Mouse (Mus musculus): ENCODE measurements at regions not wholly inside any gene's neighbourhood (a gene's known extent, or its start where the extent isn't known, plus 50 kb on each side); places are given as distances from the start of the nearest gene placed in this dataset.
A peak's percentile ranks its signal among the peaks of the same experiment; 100 is the strongest.

GRCm38 (mm10) chr10:126792371-126792835 lies 108.8 kb downstream of the Atp23 start:
- TF ChIP-seq GATA1 (IDR thresholded peaks at IDR 0.05; ENCODE audit: borderline replicate concordance, low read length): no peak
- TF ChIP-seq FLI1 (IDR thresholded peaks at IDR 0.05; ENCODE audit: low read length): no peak
- Histone ChIP-seq H3K4me3 (replicated peaks) (no peak overlapping the region), H3K4me1 (no peaks in the 10 kb centered on the region), H3K36me3 (replicated peaks; ENCODE audit: low read length) (no peaks in the 10 kb centered on the region), H3K27me3 (replicated peaks) (no peaks in the 10 kb centered on the region), H3K9me3 (peaks cover 15% of the 10 kb centered on the region)

GRCm38 (mm10) chr10:126788277-126788676 lies 112.9 kb downstream of the Atp23 start:
- Histone ChIP-seq H3K4me3 (replicated peaks) (no peak overlapping the region), H3K27me3 (replicated peaks) (no peaks in the 10 kb centered on the region), H3K36me3 (replicated peaks; ENCODE audit: low read length) (no peaks in the 10 kb centered on the region), H3K9me3 (peaks cover 7% of the 10 kb centered on the region; the same call in 1 of the 2 replicates), H3K4me1 (no peaks in the 10 kb centered on the region)
- no peak for TF ChIP-seq FLI1 (IDR thresholded peaks at IDR 0.05; ENCODE audit: low read length)
- no peak for TF ChIP-seq GATA1 (IDR thresholded peaks at IDR 0.05; ENCODE audit: borderline replicate concordance, low read length)

DNA sequence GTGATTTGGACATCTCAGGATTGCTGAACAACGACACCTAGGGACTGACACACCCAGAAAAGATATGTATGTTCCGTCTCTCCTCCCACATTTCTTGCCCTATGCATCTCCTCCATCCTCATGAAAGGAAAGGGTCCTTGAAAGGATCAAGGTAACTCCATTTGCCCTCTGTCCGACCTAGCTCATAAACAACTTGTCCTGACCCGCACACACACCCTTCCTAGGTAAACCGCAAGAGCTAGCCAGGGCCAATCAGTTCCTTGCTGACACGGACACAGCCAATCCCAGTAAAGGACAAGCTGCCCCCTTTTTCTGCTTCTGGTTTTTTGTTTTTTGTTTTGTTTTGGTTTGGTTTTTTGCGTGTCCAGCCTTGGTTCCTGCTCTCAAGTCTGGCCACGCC lies 118.0 kb downstream of the Atp23 start:
- 0 out of 2 replicates have a peak, but pooled peaks cover 3% of the 10 kb centered on the region for H3K9me3 ChIP-seq
- H3K36me3 ChIP-seq (replicated peaks; ENCODE audit: low read length): no peaks in the 10 kb centered on the region
- H3K27me3 ChIP-seq (replicated peaks): no peaks in the 10 kb centered on the region
- no peak for TF ChIP-seq GATA1 (IDR thresholded peaks at IDR 0.05; ENCODE audit: borderline replicate concordance, low read length)
- TF ChIP-seq FLI1 (IDR thresholded peaks at IDR 0.05; ENCODE audit: low read length): no peak
- no peak overlapping the region for H3K4me3 ChIP-seq (replicated peaks)
- H3K4me1 ChIP-seq: no peaks in the 10 kb centered on the region

- H3K4me1 ChIP-seq: no peaks in the 10 kb centered on the region
- H3K9me3 ChIP-seq: 0 out of 2 replicates have a peak, but pooled peaks cover 3% of the 10 kb centered on the region
- no peaks in the 10 kb centered on the region for H3K27me3 ChIP-seq (replicated peaks)
- no peaks in the 10 kb centered on the region for H3K36me3 ChIP-seq (replicated peaks; ENCODE audit: low read length)
- TF ChIP-seq GATA1 (IDR thresholded peaks at IDR 0.05; ENCODE audit: borderline replicate concordance, low read length) (no peak), FLI1 (IDR thresholded peaks at IDR 0.05; ENCODE audit: low read length) (no peak)
- H3K4me3 ChIP-seq (replicated peaks): no peak overlapping the region
These were observed 124.6 kb downstream of the Atp23 start for GRCm38 (mm10) chr10:126776603-126777002.

DNA sequence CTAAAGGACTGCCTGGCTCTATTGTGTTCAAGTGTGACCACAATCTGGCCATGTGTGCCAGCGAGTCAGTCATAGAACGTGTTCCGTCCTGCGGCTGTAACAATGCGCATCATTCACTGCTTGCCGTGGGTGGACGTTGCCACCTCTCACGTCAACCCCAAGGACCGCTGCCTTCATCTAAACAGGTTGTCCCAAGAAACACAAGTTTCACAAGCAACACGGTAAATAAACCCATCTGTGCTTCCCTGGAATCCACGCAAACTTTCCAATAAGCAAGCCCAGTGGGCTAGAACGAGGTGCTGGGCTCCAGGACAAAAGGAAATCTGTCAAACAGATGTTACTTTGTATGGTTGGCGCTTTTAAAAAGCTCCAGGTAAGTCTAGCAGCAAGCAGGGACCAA lies 125.2 kb downstream of the Atp23 start:
- H3K4me1 ChIP-seq: no peaks in the 10 kb centered on the region
- H3K9me3 ChIP-seq: 0 out of 2 replicates have a peak, but pooled peaks cover 3% of the 10 kb centered on the region
- TF ChIP-seq FLI1 (IDR thresholded peaks at IDR 0.05; ENCODE audit: low read length) (no peak), GATA1 (IDR thresholded peaks at IDR 0.05; ENCODE audit: borderline replicate concordance, low read length) (no peak)
- no peaks in the 10 kb centered on the region for H3K36me3 ChIP-seq (replicated peaks; ENCODE audit: low read length)
- no peak overlapping the region for H3K4me3 ChIP-seq (replicated peaks)
- no peaks in the 10 kb centered on the region for H3K27me3 ChIP-seq (replicated peaks)

DNA sequence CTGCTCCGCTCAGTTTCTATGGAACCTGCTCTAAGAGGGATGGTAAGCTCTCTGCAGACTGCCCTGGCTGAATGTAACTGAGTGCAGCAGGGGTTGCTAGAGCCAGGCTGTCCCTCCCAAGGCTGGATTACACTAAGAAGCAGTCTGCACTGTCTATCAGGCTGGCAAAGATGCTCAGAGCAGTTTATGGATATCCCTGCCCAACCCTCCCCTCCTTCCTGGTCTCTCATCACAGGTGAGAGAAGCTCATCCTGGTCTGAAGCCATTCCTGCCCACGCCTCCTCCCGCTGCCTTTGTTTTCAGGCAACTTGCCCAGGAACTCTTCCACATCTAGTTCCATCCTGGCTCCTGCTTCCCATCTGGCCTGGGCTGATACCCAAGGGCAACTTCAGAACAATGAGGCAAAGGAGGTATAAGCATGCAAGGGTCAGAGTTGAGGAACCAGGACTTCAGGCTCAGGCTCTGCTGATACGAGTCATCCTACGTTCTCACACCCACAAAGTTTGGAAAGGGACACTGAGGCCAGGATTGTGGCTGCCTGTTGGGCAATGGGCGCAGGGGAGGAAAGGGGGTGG lies 130.6 kb downstream of the Atp23 start:
- Histone ChIP-seq H3K36me3 (replicated peaks; ENCODE audit: low read length) (no peaks in the 10 kb centered on the region), H3K9me3 (peaks cover 3% of the 10 kb centered on the region; the same call in 1 of the 2 replicates), H3K4me1 (no peaks in the 10 kb centered on the region), H3K4me3 (replicated peaks) (peak overlapping the region; percentile 21), H3K27me3 (replicated peaks) (no peaks in the 10 kb centered on the region)
- TF ChIP-seq FLI1 (IDR thresholded peaks at IDR 0.05; ENCODE audit: low read length) (no peak), GATA1 (IDR thresholded peaks at IDR 0.05; ENCODE audit: borderline replicate concordance, low read length) (no peak)

DNA sequence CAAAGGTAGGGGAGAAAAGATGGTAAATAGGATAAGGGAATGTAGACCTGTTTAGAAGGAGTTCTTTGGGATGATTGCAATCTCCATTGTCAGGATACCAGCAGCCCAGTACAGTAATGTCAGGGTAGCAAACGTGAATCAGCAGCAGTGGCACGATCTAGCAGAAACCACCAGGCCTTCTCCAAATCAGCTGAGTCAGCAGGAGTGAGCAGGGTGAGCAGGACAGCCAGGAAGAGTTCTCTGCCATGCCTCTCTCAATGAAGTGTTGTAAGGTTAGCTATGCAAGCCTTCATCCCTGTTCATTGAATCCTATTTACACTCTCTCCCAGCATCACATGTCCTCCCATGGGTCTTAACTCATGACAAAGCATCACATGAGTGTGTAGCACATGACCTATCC lies 135.5 kb downstream of the Atp23 start:
- Histone ChIP-seq H3K36me3 (replicated peaks; ENCODE audit: low read length) (no peaks in the 10 kb centered on the region), H3K4me3 (replicated peaks) (no peak overlapping the region), H3K4me1 (no peaks in the 10 kb centered on the region), H3K9me3 (peaks cover 5% of the 10 kb centered on the region; the same call in 1 of the 2 replicates), H3K27me3 (replicated peaks) (no peaks in the 10 kb centered on the region)
- TF ChIP-seq FLI1 (IDR thresholded peaks at IDR 0.05; ENCODE audit: low read length) (no peak), GATA1 (IDR thresholded peaks at IDR 0.05; ENCODE audit: borderline replicate concordance, low read length) (no peak)

GRCm38 (mm10) chr10:126764740-126765139 lies 136.4 kb downstream of the Atp23 start:
- Histone ChIP-seq H3K36me3 (replicated peaks; ENCODE audit: low read length) (no peaks in the 10 kb centered on the region), H3K27me3 (replicated peaks) (no peaks in the 10 kb centered on the region), H3K9me3 (peaks cover 5% of the 10 kb centered on the region; the same call in 1 of the 2 replicates), H3K4me3 (replicated peaks) (no peak overlapping the region), H3K4me1 (no peaks in the 10 kb centered on the region)
- TF ChIP-seq GATA1 (IDR thresholded peaks at IDR 0.05; ENCODE audit: borderline replicate concordance, low read length) (no peak), FLI1 (IDR thresholded peaks at IDR 0.05; ENCODE audit: low read length) (no peak)

GRCm38 (mm10) chr10:126763976-126764375 lies 137.2 kb downstream of the Atp23 start:
- no peaks in the 10 kb centered on the region for H3K36me3 ChIP-seq (replicated peaks; ENCODE audit: low read length)
- H3K4me1 ChIP-seq: no peaks in the 10 kb centered on the region
- no peaks in the 10 kb centered on the region for H3K27me3 ChIP-seq (replicated peaks)
- H3K9me3 ChIP-seq: peaks cover 9% of the 10 kb centered on the region
- TF ChIP-seq GATA1 (IDR thresholded peaks at IDR 0.05; ENCODE audit: borderline replicate concordance, low read length): no peak
- TF ChIP-seq FLI1 (IDR thresholded peaks at IDR 0.05; ENCODE audit: low read length): no peak
- no peak overlapping the region for H3K4me3 ChIP-seq (replicated peaks)

- no peaks in the 10 kb centered on the region for H3K4me1 ChIP-seq
- TF ChIP-seq GATA1 (IDR thresholded peaks at IDR 0.05; ENCODE audit: borderline replicate concordance, low read length) (no peak), FLI1 (IDR thresholded peaks at IDR 0.05; ENCODE audit: low read length) (no peak)
- H3K9me3 ChIP-seq: peaks cover 27% of the 10 kb centered on the region
- H3K4me3 ChIP-seq (replicated peaks): no peak overlapping the region
- H3K27me3 ChIP-seq (replicated peaks): no peaks in the 10 kb centered on the region
- no peaks in the 10 kb centered on the region for H3K36me3 ChIP-seq (replicated peaks; ENCODE audit: low read length)
These were observed 142.5 kb downstream of the Atp23 start for GRCm38 (mm10) chr10:126758682-126759081.

All from megakaryocyte, embryonic 14.5 days (primary cell).